Mouse (Mus musculus) intestine, embryonic 14.5 days (tissue): ENCODE data around the gene Nsf. TPM values are rescaled to one million over a fixed set of nuclear protein-coding genes. Genes with fewer than 3 reads are reported as not detected.

Source experiments
- ATAC-seq: fragments of 200-750 bp; cut with Nextera tagmentation; replicated peaks from 2 replicates; pipeline ENCODE4 v1.8.0; 2017; ENCODE audit warnings: low read depth, moderate number of reproducible peaks, moderate TSS enrichment, moderate library complexity; ENCODE audit not compliant: low FRiP score, low TSS enrichment
- DNase-seq: peaks from one replicate; pipeline ENCODE4 v3.0.0-alpha.2; 2018; ENCODE audit warnings: low spot score
- H3K27ac ChIP-seq: fragments of 300-500 bp; sonication (generic); 2 replicates; pipeline ENCODE4 v1.5.1; 2014; ENCODE audit warnings: low read depth, mild to moderate bottlenecking, control low read depth
- H3K27me3 ChIP-seq: fragments of 300-500 bp; sonication (generic); replicated peaks from 2 replicates; pipeline ENCODE4 v1.6.1; 2014; ENCODE audit warnings: low read length, control low read depth; ENCODE audit not compliant: control insufficient read depth, insufficient read depth
- H3K36me3 ChIP-seq: fragments of 300-500 bp; sonication (generic); 2 replicates; pipeline ENCODE4 v1.6.1; 2014; ENCODE audit warnings: low read length, control low read depth; ENCODE audit not compliant: control insufficient read depth, insufficient read depth
- H3K4me1 ChIP-seq: fragments of 300-500 bp; sonication (generic); replicated peaks from 2 replicates; pipeline ENCODE4 v1.6.1; 2014; ENCODE audit warnings: low read length, control low read depth, mixed read lengths; ENCODE audit not compliant: control insufficient read depth, insufficient read depth
- H3K4me2 ChIP-seq: fragments of 300-500 bp; sonication (generic); 2 replicates; pipeline ENCODE4 v1.6.1; 2014; ENCODE audit warnings: low read length
- H3K4me3 ChIP-seq: fragments of 300-500 bp; sonication (generic); 2 replicates; pipeline ENCODE4 v1.5.1; 2014; ENCODE audit warnings: low read depth, low read length, control low read depth, mixed read lengths
- H3K9ac ChIP-seq: fragments of 300-500 bp; sonication (generic); 2 replicates; pipeline ENCODE4 v1.6.1; 2014; ENCODE audit warnings: mild to moderate bottlenecking, low read length
- H3K9me3 ChIP-seq: fragments of 300-500 bp; sonication (generic); 2 replicates; pipeline ENCODE4 v1.6.1; 2016; ENCODE audit warnings: low read length, control low read depth; ENCODE audit not compliant: control insufficient read depth
- whole genome bisulfite sequencing: fragments of 180-500 bp; shearing (Covaris S2); extraction: QIAGEN DNeasy Blood & Tissue Kit; methylation state at CpG from one replicate; pipeline ENCODE4 v1.1.7; 2014; 5-methylcytosine and 5-hydroxymethylcytosine counted together
- polyA plus RNA-seq: library from polyadenylated mRNA; unstranded; fragments of >200 nt; fragmentation: Nextera tagmentation; extraction: Ambion mirVana; gene quantifications from 2 replicates; pipeline ENCODE4 v1.2.1, GENCODE M21; 2014

Gene Nsf
- polyA plus RNA-seq, 1 experiment from 2014 or later, result 40.8 TPM

- no peaks in the 10 kb centered on the region for H3K36me3 ChIP-seq
- no peaks in the 10 kb centered on the region for H3K27me3 ChIP-seq
- DNase-seq (no peak), ATAC-seq (no peak)
- no peaks in the 10 kb centered on the region for H3K9me3 ChIP-seq
- no peak overlapping the region for H3K4me3 ChIP-seq
- no peak overlapping the region for H3K27ac ChIP-seq
- H3K4me1 ChIP-seq, result no peaks in the 10 kb centered on the region
- 87% methylated on average over 9 of the region's 9 CpGs for WGBS
- no peak overlapping the region for H3K9ac ChIP-seq
- no peak overlapping the region for H3K4me2 ChIP-seq
Observed at GRCm38 (mm10) chr11:103937451-103937850, 16.4 kb downstream of the Nsf start.

- H3K27me3 ChIP-seq, result no peaks in the 10 kb centered on the region
- ATAC-seq, result no peak
- H3K9me3 ChIP-seq, result no peaks in the 10 kb centered on the region
- no peaks in the 10 kb centered on the region for H3K4me1 ChIP-seq
- WGBS, result 59% methylated on average over 2 of the region's 2 CpGs
- H3K27ac ChIP-seq, result no peak overlapping the region
- H3K4me2 ChIP-seq, result no peak overlapping the region
- DNase-seq, result no peak
- H3K36me3 ChIP-seq, result no peaks in the 10 kb centered on the region
- H3K9ac ChIP-seq, result no peak overlapping the region
- H3K4me3 ChIP-seq, result no peak overlapping the region
Observed at GRCm38 (mm10) chr11:103935717-103936116, 18.1 kb downstream of the Nsf start.

- ATAC-seq (no peak), DNase-seq (no peak)
- 84% methylated on average over 6 of the region's 6 CpGs for WGBS
- Histone ChIP-seq H3K9me3 (no peaks in the 10 kb centered on the region), H3K27ac (no peak overlapping the region), H3K9ac (no peak overlapping the region), H3K27me3 (no peaks in the 10 kb centered on the region), H3K36me3 (peaks cover 7% of the 10 kb centered on the region), H3K4me2 (no peak overlapping the region), H3K4me3 (no peak overlapping the region), H3K4me1 (no peaks in the 10 kb centered on the region)
Observed at GRCm38 (mm10) chr11:103933886-103934285, 20.0 kb downstream of the Nsf start.

GRCm38 (mm10) chr11:103923957-103924356 lies 29.9 kb downstream of the Nsf start:
- Histone ChIP-seq H3K9me3 (no peaks in the 10 kb centered on the region), H3K4me3 (no peak overlapping the region), H3K36me3 (peaks cover 20% of the 10 kb centered on the region), H3K4me1 (no peaks in the 10 kb centered on the region), H3K9ac (no peak overlapping the region), H3K27me3 (no peaks in the 10 kb centered on the region), H3K27ac (no peak overlapping the region), H3K4me2 (no peak overlapping the region)
- ATAC-seq, result no peak
- no peak for DNase-seq
- 87% methylated on average over 2 of the region's 2 CpGs for WGBS

- DNase-seq (no peak), ATAC-seq (no peak)
- WGBS, result 87% methylated on average over 4 of the region's 4 CpGs
- H3K9me3 ChIP-seq, result no peaks in the 10 kb centered on the region
- no peaks in the 10 kb centered on the region for H3K4me1 ChIP-seq
- peaks cover 13% of the 10 kb centered on the region; the same call in 1 of the 2 replicates for H3K36me3 ChIP-seq
- no peak overlapping the region for H3K4me2 ChIP-seq
- no peaks in the 10 kb centered on the region for H3K27me3 ChIP-seq
- no peak overlapping the region for H3K4me3 ChIP-seq
- no peak overlapping the region for H3K27ac ChIP-seq
- H3K9ac ChIP-seq, result no peak overlapping the region
Observed at GRCm38 (mm10) chr11:103923272-103923671, 30.6 kb downstream of the Nsf start.

- no peak overlapping the region for H3K9ac ChIP-seq
- H3K4me3 ChIP-seq, result no peak overlapping the region
- 93% methylated on average over 10 of the region's 10 CpGs for WGBS
- 0 out of 2 replicates have a peak, but pooled peaks cover 12% of the 10 kb centered on the region for H3K36me3 ChIP-seq
- ATAC-seq (no peak), DNase-seq (no peak)
- H3K9me3 ChIP-seq, result no peaks in the 10 kb centered on the region
- H3K27ac ChIP-seq, result no peak overlapping the region
- no peaks in the 10 kb centered on the region for H3K4me1 ChIP-seq
- H3K4me2 ChIP-seq, result no peak overlapping the region
- no peaks in the 10 kb centered on the region for H3K27me3 ChIP-seq
Observed at GRCm38 (mm10) chr11:103922812-103923211, 31.0 kb downstream of the Nsf start.

GRCm38 (mm10) chr11:103920665-103921064 lies 33.2 kb downstream of the Nsf start:
- ATAC-seq, result no peak
- H3K36me3 ChIP-seq, result peaks cover 14% of the 10 kb centered on the region
- WGBS, result 63% methylated on average over 5 of the region's 5 CpGs
- H3K4me1 ChIP-seq, result no peaks in the 10 kb centered on the region
- H3K4me3 ChIP-seq, result no peak overlapping the region
- peak; percentile 91 for DNase-seq
- H3K27ac ChIP-seq, result no peak overlapping the region
- H3K4me2 ChIP-seq, result no peak overlapping the region
- H3K9ac ChIP-seq, result no peak overlapping the region
- no peaks in the 10 kb centered on the region for H3K27me3 ChIP-seq
- no peaks in the 10 kb centered on the region for H3K9me3 ChIP-seq

- Histone ChIP-seq H3K9me3 (no peaks in the 10 kb centered on the region), H3K4me2 (no peak overlapping the region), H3K27ac (no peak overlapping the region), H3K9ac (no peak overlapping the region), H3K36me3 (peaks cover 31% of the 10 kb centered on the region), H3K4me1 (no peaks in the 10 kb centered on the region), H3K27me3 (no peaks in the 10 kb centered on the region), H3K4me3 (no peak overlapping the region)
- WGBS, result 75% methylated on average over 7 of the region's 7 CpGs
- no peak for ATAC-seq
- DNase-seq, result no peak
Observed at GRCm38 (mm10) chr11:103916807-103917206, 37.0 kb downstream of the Nsf start.

GRCm38 (mm10) chr11:103915686-103916085 lies 38.2 kb downstream of the Nsf start:
- Histone ChIP-seq H3K4me3 (no peak overlapping the region), H3K36me3 (peaks cover 33% of the 10 kb centered on the region), H3K9ac (no peak overlapping the region), H3K9me3 (no peaks in the 10 kb centered on the region), H3K27me3 (no peaks in the 10 kb centered on the region), H3K4me1 (no peaks in the 10 kb centered on the region), H3K4me2 (no peak overlapping the region), H3K27ac (no peak overlapping the region)
- no peak for DNase-seq
- 81% methylated on average over 9 of the region's 9 CpGs for WGBS
- ATAC-seq, result no peak
